Mouse (Mus musculus): ENCODE measurements around the gene Gm9999.
A peak's percentile ranks its signal among the peaks of the same experiment; 100 is the strongest.
"Not testable (repeated sequence)": the region's sequence is repeated elsewhere in the genome, so short reads cannot be mapped to it uniquely, and the experiment has no call there.

Gm9999 gene

DNA sequence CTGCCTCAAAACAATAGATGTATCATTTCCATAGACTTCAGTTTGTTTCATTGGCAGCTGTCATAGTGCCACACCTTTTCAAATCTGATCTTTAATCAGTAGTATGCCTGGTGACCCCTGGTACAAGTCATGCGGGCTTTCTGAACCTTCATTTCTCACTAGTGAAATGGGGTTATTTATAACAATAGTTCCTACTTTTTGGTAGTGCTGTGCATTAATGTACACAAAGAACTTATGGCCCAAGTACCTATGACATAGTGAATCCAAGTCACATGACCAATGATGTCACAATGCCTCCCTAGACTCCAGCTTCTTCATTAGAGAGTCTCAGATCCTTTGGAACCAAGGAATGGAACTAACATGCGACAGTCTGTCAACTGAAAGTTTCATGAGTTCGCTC is at the start of gene Gm9999:
Gene Gm9999 (plus strand): TSS at position 301 of the 400 bp plus-strand sequence.
- no peak for DNase-seq (ENCODE audit: low spot score)

DNA sequence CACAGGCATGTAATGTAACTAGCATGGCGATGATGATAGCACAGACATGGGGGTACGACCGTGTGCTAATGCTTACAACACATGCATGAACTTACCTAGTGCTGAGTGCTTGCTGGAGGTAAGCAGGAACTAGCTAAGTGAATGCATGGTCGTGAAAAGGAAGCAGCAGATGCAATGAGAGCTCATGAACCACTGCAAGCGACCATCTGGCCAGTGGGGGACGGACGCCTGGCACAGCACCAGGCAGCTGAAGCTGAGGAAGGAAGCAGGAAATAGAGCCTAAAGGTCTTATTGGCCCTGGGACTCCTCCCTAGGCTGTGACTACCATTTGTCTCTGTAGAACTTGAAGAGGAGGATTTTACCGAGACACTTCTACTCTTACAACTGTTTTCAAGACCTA is 48.6 kb upstream of the Gm9999 start:
- no peak for DNase-seq (ENCODE audit: low spot score)

DNA sequence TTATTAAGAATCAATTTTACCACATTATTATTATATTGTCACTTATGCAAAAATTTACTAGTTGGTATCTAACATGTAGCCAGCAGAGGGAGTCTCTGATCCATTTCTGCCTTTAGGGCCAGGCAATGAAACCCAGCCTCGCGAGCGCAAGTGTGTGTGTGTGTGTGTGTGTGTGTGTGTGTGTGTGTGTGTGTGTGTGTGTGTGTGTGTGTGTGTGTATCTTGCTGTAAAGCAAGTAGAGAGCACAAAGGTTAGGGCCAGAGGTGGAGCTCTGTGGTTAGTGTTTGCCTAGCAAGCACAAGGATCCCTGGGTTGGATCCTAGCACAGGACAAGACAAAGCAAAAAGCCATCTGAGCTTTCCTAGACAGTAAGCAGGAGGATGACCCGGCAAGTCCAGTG is 47.5 kb upstream of the Gm9999 start:
- DNase-seq (ENCODE audit: low spot score): peak; percentile 52

GRCm38 (mm10) chr7:46957831-46958691 is 25.3 kb upstream of the Gm9999 start, which contains the start of gene Uevld:
TSS of gene Uevld (minus strand) at chr7:46958527.
- DNase-seq (ENCODE audit: low spot score): peak; percentile 95

GRCm38 (mm10) chr7:46958853-46959252 is 24.5 kb upstream of the Gm9999 start:
- peak; percentile 5 for DNase-seq (ENCODE audit: low spot score)

DNA sequence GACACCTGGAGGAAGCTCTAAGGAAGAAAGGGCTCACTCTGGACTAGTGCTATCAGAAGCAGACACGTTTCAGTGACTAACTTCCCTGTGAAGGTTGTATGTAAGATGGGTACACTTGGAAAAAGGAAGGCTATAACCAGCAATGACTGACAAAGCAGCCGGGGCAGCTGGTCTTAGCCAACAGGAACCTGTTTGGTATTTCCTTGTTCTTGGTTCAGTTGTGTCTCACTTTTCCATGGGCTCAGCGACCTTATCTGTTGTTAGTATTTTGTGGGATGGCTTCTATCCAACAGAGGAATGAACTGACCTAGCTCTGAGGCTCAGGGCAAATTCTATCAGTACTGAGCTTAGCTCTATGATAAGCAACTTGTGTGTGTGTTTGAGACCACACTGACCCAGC is 22.4 kb upstream of the Gm9999 start:
- no peak for DNase-seq (ENCODE audit: low spot score)

DNA sequence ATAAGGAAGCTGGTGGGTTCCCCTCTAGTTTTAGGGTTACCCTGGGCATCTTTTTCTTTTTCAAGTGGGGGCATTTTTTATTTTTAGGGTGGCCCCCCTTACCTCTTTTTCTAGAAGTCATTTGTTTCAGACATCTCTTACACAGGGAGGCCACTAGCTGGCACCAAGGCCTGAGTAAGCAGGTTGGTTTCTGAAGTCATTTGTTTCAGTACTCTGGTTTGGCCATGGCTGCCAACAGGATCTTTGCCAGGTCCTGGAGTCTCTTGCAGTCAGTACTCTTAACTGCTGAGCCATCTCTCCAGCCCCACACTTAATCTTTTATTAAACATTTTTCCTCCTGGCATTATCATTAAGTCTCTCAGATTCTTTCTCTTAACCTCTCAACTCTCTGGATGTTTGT is 21.2 kb upstream of the Gm9999 start:
- no peak for DNase-seq (ENCODE audit: low spot score)

DNA sequence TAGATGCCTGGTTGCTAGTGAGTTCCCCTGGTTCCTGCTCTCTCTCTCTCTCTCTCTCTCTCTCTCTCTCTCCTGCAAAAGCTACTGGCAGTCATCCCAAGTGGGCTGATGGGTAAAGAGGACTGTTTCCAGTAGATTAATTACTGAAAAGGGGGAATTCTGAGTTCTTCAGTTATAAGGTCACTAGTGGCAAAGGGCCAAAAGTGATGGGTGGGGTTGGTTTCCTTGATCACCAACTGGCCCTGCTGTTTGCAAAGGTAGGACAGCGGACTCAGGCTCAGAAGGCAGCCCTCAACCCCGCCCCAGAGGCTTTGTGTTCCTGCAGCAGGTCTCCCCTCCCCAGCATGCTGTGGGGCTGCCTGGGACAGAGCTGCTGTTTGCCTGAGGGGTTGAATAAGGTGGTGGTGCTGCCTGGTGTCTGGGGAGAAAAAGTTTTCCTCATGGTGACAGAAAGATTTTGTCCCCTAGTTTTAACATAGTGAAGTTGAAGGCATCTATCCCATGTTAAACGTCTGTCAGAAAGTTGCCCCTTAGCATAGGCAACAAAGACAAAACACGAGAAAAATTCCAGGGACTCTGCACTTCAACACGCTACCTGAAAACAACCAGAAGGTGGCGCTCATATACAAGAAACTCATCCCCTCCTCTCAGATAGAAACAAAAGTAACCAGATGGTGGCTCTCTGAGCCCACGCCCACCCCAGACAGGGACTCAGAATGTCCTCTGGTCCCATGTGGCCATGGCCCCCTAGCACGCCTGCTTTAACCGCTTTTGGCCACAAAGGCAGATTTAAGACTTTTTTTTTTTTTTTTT is 20.4 kb upstream of the Gm9999 start:
- DNase-seq (ENCODE audit: low spot score): peak; percentile 95

DNA sequence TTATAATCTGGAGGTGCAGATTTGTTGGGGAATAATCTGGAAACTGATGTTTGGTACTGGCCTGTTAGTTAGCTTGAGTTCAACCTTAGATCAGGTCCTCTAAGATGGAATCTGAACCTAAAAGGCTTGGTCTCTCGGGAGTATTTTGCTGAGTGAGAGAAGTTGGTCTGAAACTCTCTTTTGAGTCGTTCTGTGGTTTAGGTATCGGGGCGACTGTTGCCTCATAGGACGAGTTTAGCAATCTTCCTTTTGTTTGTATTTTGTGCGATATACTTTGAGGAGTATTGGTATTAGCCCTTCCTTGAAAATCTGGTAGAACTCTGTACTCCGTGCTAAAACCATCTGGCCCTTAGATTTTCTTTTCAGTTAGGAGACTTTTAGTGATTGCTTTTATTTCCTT is 19.3 kb upstream of the Gm9999 start:
- no peak for DNase-seq (ENCODE audit: low spot score)

DNA sequence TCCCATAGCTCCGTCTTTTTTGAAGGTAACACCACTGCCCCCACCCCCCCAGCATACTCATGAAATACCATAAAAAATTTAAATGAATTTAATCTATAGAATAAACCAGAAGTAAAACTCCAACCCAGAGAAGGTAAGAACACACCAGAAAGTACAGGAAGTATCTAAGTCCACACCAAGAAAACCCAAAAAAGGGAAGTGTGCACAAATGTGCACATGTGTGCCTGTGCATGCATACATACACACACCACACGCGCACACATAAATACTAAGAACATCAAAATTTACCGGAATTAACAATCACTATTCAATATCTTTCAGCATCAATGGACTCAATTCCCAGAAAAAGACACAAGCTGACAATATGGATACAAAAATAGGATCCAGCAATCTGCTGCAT is 13.5 kb upstream of the Gm9999 start:
- DNase-seq (ENCODE audit: low spot score): no peak

DNA sequence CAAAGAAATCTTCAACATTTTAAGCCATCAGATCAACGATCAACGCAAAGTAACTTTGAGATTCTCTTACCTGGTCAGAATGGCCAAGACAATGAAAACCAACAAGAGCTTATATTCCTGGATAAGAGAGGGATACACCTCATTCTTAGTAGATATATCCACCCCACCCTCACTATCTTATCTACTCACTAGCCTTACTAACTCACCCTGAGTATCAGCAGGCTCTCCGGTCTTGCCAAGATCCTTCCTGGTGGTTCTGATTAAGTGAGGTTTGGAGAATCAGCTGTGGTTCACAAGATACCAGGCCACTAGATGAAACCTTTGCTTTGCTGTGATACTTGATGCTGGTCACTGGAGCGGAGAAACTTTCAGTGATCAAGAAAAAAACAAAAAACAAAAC is 8.7 kb upstream of the Gm9999 start:
- DNase-seq (ENCODE audit: low spot score): no peak

DNA sequence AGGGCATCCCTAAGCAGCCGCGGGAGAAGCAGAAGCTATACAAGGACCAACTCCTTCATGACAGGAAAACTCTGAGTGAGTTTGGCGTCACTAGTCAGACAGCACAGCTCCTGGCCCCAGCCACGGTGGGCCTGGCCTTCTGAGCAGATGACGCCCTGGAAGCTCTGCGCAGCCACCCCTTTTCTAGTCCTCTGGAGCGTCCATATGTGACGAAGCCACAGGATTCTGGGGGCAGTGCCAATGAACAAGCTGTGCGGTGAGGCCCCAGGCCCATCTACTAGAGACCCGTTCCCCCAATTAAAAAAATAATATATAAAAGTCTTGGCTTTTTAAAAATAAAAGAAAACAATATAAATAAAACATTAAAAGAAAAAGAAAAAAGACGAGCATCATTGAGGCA is 7.9 kb upstream of the Gm9999 start:
- DNase-seq (ENCODE audit: low spot score): no peak

DNA sequence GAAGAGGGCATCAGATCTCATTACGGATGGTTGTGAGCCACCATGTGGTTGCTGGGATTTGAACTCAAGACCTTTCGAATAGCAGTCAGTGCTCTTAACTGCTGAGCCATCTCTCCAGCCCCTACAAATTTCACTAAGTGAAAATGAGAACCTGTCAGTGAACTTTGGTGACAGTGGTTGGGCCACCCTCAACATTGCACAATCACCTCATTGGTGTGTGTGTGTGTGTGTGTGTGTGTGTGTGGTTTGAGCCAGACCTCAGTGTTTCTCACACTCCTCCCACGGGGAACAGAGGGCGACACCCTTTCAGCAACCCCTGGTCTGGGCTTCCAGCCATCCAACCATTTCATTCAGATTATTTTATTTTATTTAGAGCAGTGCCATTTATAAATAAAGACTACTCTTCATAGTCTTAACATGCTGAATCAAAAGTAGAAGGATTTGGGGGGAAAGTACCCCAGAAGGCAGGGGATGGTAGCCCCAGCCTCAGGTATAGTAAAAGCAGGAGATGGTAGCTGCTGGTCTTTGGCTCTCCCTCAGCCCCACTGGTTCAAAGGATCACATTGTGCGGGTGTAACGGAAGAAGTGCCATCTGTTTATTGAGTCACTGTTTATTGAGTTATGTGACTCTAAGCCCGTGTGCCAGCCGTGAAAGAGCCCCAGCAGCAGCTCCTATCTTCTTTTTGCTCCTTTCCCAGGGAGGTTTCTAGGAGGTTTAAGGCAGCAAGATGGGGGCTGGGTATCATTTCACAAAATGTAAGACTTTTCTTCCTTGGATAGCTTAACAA is 2.5 kb downstream of the Gm9999 start:
- no peak for DNase-seq (ENCODE audit: low spot score)

DNA sequence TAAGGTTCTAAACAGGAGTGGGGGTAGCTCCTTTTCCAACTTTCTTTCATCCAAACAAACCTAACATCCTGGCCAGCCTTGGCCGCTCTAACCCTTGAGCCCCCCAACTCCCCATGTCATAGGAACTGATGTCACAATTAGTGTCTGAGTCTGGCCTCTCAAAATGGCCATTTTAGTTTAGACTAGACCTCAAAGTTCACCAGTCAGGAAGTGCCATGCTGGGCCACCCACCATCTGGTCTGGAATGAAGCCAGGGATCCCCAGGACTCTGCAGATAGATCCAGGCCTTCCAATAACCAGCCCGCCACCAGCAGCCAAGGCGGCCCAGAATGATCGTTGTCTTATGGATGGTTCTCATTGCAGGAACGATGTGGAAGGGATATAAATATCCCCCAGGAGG is 3.3 kb downstream of the Gm9999 start:
- no peak for DNase-seq (ENCODE audit: low spot score)

DNA sequence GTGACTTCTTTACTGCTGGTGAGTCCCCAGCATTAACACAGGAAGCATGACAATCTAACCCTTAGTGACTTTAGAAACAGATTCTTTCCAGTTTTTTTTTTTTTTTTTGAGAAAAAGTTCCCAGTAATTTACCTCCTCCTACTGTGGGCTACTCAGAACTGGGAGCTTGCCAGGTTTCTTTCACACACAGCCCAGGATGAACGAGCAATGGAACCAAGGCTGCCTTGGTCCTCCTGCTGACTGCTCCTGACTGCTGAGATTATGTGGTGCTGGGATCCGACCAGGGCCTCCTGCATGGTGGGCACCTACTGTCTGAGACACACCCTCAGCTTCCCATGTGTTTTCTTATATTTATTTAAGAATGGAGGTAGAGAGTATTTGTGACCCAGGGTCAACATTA is 3.7 kb downstream of the Gm9999 start:
- DNase-seq (ENCODE audit: low spot score): no peak

GRCm38 (mm10) chr7:46989387-46989786 is 6.0 kb downstream of the Gm9999 start:
- not testable (repeated sequence) for DNase-seq (ENCODE audit: low spot score)

DNA sequence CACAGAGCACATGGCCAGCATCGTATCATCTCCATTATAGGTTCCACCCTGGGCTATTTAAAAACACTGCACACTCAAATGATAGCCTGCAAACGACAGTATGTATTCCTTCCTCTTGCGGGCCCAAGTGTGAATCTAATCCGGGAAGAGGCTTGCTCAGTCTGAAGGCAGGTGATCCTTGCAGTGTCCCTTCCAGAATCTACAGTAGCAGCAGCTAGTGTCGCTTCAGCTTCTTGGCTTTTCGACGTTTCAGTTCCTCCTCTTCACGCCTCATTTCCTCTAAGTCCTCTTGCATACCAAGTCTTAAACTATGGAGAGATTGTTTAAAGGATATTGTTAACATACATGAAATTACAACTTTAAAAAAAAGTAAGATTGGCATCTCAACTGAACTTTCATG is 9.7 kb downstream of the Gm9999 start:
- no peak for DNase-seq (ENCODE audit: low spot score)

DNA sequence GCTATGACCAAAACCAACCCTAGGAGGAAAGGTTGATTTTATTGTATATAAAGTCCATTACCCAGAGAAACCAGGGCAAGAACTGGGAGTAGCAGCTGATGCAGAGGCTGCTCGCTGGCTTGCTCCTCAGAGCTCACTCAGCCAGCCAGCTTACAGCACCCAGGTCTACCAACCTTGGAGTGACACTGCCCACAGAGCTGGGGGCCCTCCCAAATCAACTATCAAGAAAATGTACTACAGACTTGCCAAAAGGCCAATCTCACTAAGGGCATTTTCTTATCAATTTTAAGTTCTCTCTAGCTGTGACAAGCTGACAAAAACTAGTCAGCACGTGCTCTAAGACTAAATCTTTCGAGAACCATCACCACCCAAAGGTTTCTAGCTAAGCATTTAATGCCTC is 12.2 kb downstream of the Gm9999 start:
- no peak for DNase-seq (ENCODE audit: low spot score)

DNA sequence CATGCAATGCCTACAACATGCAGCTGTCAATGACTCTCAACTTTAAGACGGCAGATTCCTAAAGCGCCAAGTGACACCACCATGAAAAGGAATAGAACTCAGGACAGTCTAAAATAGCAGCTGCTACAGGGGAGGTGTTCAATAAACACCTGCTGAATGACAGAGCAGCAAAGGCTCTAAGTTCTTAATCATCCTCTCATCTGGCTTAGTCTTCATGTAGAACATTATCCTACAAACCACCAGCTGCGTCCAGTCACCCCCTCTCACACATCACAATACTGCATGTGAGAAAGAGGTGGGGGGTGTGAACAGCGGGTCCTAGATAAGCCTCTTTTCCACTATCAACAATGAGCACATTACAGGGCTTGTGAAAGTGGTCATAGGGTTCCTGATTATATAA is 13.6 kb downstream of the Gm9999 start:
- DNase-seq (ENCODE audit: low spot score): no peak

- DNase-seq (ENCODE audit: low spot score): no peak
These were observed 14.4 kb downstream of the Gm9999 start for GRCm38 (mm10) chr7:46997644-46998395.

DNA sequence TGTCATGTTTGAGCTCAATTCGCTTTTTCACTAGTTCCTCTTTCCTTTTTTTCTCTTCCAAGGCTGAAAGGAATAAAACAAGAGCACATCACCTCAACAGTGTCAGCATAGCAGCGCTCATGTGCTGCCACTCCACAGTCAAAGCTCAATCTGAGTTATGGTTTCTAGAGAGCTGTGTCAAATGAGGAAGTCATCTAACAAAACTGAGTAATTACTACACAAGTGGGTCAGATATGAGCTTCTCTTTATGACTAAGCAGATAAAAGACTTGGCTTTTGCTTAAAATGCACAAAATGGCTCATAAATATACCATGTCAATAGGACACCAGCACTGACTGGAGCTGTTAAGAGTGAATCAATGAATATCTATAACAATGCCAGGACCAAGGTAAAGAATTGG is 15.6 kb downstream of the Gm9999 start:
- DNase-seq (ENCODE audit: low spot score): no peak
